Mouse (Mus musculus): ENCODE measurements around the gene Hbb-bh1.
"Not testable (repeated sequence)": the region's sequence is repeated elsewhere in the genome, so short reads cannot be mapped to it uniquely, and the experiment has no call there.

The Hbb-bh1 gene

DNA sequence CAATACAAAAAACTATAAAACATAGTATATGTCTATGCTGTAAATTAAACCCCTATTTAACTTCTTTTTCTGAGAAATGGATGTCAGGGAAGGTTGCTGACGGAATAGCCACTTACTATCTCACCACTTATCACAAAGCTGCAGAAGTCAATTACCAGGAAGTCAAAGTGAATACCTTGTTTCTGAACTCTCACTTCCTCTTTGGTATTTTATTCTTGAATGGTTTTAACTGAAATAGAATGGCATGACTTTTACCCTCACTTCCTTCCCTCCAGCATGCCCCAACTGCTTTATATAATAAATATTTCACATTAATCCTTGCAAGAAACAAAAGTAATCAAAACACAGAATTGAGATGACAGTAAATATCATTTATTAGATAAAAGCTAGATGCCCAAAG is 30.8 kb downstream of the Hbb-bh1 start:
- DNase-seq (ENCODE audit: low read depth): no peak

DNA sequence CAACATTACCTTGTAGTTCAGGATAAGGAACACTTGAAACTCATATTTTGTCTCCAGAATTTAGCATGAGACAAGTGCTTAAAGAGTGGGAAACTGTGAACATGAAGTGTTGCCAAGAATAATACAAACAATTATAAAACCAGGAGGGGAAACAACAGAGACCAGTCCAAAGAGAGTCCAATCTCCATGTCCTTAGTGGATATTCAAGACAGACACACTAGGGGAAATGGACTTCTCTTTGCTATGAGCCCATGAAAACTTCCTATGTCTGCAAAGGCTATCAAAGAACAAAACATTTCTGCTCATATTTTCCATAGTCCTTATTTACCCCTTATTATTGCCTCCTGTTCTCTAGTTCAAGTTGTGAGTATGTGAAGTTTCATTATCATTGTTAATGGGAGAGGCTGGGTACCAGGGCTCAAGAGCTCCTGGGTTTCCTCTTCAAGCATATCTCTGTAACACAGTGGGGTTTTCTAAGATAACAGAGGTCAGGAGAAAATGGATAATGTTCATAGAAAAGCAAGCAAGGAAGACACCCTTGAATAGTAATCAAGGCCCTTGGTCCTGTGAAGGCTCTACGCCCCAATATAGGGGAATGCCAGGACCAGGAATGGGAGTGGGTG is 31.6 kb downstream of the Hbb-bh1 start:
- no peak for DNase-seq (ENCODE audit: low read depth)

DNA sequence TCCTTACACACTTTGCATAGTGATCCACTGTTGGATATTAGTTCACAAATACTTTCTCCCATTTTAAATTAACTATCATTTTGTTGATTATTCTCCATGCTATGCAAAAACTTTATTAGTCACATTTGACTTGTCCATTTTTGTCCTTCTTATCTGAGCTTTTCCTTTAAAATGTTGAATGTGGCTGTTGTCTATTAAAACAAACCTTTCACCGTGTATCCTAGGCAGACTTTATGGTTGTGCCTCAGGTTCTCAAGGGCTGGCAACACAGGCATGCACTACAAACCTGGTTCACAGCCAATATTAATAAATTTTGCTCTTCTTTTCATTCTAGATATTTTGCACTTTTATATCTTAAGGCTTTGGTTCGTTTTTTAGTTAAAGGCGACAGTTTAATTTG is 32.2 kb downstream of the Hbb-bh1 start:
- no peak for DNase-seq (ENCODE audit: low read depth)

DNA sequence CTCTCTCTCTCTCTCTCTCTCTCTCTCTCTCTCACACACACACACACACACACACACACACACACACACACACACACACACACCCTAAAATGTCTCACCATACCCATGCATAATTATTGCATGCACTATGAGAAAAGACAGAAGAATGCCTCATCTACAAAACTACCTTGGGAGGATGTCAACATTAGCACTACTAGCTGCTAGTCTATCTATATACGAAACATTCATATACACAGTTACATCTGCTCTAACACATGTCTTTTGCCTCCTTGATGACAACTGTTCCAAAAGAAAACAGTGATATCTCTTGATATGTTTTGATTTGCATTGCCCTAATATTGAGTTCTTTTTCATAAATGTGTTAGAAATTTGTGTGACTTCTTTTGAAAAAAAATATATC is 32.7 kb downstream of the Hbb-bh1 start:
- no peak for DNase-seq (ENCODE audit: low read depth)

DNA sequence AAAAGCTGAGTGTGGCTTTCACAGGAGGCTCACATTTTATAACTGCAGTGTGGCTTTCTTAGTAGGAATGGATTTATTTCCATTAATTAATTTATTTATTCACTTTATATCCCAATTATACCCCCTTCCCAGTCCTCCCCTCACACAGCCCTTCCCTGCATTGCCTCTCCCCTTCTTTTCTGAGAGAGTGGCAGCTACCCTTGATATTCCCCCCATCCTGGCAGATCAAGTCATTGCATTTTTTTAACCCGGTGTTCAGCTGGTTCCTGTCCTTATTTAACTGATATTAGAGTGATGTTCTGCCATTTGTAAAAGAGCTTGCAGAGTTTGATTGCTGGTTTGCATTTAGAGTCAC is 33.2 kb downstream of the Hbb-bh1 start:
- DNase-seq (ENCODE audit: low read depth): no peak

DNA sequence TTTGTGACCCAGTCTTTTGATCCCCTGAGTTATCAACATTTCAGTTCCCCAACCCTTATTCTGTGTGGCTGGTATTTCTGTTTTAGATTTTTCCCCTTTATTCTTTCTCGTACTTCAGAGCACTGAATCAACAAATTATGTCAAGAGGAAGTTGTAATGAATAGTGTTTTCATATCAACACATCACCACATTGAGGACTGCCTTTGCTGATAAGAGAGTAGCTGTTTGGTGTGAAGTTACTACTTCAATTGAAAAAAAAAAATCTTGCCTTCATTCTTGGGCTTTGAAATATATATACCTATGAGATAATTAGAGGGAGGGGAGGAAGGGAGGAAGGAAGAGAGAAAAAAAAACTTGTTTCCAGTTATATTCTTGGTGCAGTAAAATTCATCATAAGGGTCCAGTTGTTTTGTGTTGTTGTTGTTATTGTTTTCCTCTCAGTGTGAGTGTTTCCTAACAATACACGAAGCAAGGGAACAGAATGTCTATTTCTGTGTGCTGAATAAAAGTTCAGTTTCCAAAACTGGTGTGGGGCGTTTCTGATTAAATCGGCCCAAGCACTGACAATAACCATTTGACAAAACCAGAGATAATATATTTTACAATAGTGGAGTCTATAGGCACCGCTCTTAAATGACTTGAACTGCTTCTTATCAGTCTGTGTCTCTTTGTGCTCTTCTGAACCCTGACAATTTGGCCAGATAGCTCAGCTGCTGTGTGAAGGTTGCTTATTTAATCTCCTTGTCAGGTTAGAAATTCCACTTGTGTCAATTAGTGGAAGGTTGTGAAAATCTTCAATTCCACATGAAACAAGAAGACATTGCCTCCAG is 33.8 kb downstream of the Hbb-bh1 start:
- no peak for DNase-seq (ENCODE audit: low read depth)

DNA sequence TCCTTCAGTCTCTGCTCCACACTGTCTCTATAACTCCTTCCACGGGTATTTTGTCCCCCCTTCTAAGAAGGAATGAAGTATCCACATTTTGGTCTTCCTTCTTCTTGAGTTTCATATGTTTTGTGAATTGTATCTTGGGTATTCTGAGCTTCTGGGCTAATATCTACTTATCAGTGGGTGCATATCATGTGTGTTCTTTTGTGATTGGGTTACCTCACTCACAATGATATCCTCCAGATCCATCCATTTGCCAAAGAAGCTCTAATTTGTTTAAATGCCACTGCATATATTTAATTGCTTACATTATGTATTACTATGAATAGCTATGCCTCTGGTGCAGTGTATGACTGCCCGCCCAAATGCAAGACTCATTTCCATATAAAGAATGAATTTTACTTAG is 34.8 kb downstream of the Hbb-bh1 start:
- DNase-seq (ENCODE audit: low read depth): not testable (repeated sequence)

DNA sequence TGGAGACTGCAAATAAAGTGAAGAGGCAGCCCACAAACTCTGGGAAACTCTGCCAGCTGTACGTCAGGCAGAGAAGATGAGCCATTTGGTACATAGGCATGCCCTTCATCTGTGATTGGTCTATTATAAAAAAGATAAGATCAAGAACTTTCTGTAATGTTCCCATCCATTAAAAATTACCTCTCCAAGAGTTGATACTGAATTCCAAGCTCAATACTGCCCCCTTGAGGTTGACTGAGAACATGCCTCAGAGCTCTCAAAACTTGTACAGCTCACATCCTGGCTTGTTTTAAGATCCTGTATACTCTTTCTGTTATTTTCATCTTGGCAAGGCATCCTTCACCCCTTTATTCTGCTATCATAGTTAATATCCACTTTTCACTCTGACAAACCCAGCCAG is 36.1 kb downstream of the Hbb-bh1 start:
- DNase-seq (ENCODE audit: low read depth): peak; percentile 37

DNA sequence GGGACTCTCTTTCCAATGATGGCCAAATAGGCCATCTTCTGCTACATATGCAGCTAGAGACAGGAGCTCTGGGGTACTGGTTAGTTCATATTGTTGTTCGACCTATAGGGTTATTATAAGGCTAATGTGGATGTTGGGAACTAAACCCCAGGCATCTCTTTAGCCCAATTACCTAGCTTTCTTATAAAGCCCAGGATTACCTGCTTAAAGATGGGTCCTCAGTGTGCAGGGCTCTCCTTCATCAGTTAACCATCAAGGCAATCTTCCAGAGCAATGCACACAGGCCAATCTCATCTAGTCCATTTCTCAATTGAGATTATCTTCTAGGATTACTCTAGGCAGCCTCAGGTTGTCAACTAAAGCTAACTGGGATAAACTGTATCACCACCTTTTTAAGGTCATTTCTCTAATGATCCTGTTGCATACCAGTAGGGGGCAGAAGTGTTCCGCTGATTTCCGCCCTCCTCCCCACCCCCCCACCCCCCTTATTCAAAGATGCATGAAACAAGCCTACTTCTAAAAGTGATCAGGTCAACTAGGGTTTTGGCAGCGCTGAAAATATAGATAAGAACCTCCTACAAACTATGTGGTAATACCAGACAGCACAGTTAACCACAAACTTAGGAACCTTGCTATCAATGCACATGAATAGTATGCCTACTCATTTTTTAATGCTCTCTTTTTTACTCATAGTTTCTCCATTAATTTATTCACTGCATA is 50.1 kb downstream of the Hbb-bh1 start:
- DNase-seq (ENCODE audit: low read depth): peak; percentile 28

DNA sequence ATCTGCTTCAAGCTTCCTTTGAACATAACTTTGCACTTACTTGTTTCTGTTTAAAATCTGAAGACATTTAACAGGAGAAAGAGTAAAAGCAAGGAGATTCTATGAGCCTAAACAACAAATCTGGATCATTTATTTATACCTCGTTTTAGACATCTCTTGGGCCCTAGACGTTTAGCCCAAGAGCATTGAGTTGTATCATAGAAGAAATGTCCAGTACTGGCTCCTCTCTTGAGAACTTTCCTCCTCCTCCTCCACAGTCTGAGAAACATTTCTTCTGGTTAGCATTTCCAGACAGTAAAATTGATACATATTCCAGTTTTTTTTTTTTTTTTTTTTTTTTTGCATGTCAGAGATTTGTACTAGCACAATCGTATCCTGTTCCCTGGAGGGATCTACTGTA is 51.2 kb downstream of the Hbb-bh1 start, which contains the start of gene Olfr67:
Gene Olfr67 (minus strand): TSS at position 101 of the 400 bp plus-strand sequence.
- no peak for DNase-seq (ENCODE audit: low read depth)
